Mouse (Mus musculus): ENCODE measurements around the gene Sox6.

DNA sequence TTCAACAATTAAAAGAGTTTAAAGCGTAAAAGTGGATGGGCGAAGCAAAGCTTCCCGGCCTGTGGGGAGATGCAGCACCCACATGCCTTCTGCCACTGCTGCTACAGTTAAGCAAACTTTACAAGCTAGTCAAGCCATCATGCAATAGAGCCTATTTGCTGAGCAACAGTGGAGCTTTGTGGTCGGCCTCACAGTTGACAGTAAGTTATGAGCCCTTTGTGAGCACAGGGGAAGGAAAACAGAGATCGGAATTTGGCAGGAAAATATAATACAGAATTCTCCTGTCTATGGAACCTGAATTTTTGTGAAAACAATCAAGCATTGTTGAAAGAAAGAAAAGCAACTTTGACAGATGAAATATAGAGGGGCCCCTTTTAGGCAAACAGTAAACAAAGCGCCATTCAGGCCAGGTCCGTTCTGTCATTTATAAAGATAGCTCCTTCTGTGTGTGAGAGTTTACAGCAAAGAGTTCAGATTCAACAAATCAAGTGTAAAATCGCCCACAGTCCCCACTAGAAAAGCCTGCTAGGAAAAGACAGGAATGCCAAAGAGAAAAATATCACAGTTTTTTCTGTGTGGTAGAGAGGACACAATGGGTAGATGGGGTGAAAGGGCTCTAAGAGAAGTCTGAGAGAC, 213.9 kb downstream of the Sox6 start:
- TF ChIP-seq CTCF (IDR thresholded peaks at IDR 0.05; ENCODE audit: insufficient read depth, low read length) (no peak), POLR2A (IDR thresholded peaks at IDR 0.05; ENCODE audit: borderline replicate concordance, extremely low read depth, low read depth, low read length) (no peak)

All from lung, adult 2 months (tissue).